Mouse (Mus musculus) forebrain, postnatal 0 days (tissue): ENCODE data around the gene Fhdc1. TPM values are rescaled to one million over a fixed set of nuclear protein-coding genes. Genes with fewer than 3 reads are reported as not detected.

Experiments used
- ATAC-seq: fragments of 200-750 bp; cut with Nextera tagmentation; 2 replicates; pipeline ENCODE4 v1.8.0; 2017; ENCODE audit warnings: mild to moderate bottlenecking, moderate library complexity
- DNase-seq: peaks from one replicate; pipeline ENCODE4 v3.0.0-alpha.2; 2015
- H3K27ac ChIP-seq: fragments of 300-500 bp; sonication (generic); 2 replicates; pipeline ENCODE4 v1.5.1; 2014; ENCODE audit warnings: low read depth, mild to moderate bottlenecking, antibody characterized with exemption, low read length, moderate library complexity, mixed read lengths
- H3K27me3 ChIP-seq: fragments of 300-500 bp; sonication (generic); 2 replicates; pipeline ENCODE4 v1.6.1; 2014; ENCODE audit warnings: mild to moderate bottlenecking, low read length, mixed read lengths; ENCODE audit not compliant: insufficient read depth
- H3K36me3 ChIP-seq: fragments of 300-500 bp; sonication (generic); 2 replicates; pipeline ENCODE4 v1.6.1; 2014; ENCODE audit warnings: mild to moderate bottlenecking, moderate library complexity; ENCODE audit not compliant: insufficient read depth
- H3K4me1 ChIP-seq: fragments of 300-500 bp; sonication (generic); 2 replicates; pipeline ENCODE4 v1.6.1; 2014; ENCODE audit warnings: antibody characterized with exemption; ENCODE audit not compliant: insufficient read depth
- H3K4me2 ChIP-seq: fragments of 300-500 bp; sonication (generic); 2 replicates; pipeline ENCODE4 v1.6.1; 2014; ENCODE audit warnings: low read depth, mild to moderate bottlenecking, moderate library complexity
- H3K4me3 ChIP-seq: fragments of 300-500 bp; sonication (generic); 2 replicates; pipeline ENCODE4 v1.5.1; 2014; ENCODE audit warnings: low read depth, low read length, mixed read lengths
- H3K9ac ChIP-seq: fragments of 300-500 bp; sonication (generic); 2 replicates; pipeline ENCODE4 v1.6.1; 2014; ENCODE audit warnings: mild to moderate bottlenecking
- H3K9me3 ChIP-seq: fragments of 300-500 bp; sonication (generic); 2 replicates; pipeline ENCODE4 v1.6.1; 2016; ENCODE audit warnings: low read length
- CTCF ChIP-seq: sonication (generic); IDR thresholded peaks from 2 replicates; pipeline ENCODE4 v1.5.1; 2016; ENCODE audit warnings: antibody characterized with exemption, control low read depth, low read depth
- WGBS: fragments of 180-500 bp; shearing (Covaris S2); extraction: QIAGEN DNeasy Blood & Tissue Kit; methylation state at CpG from one replicate; pipeline ENCODE4 v1.1.7; 2014; 5-methylcytosine and 5-hydroxymethylcytosine counted together
- polyA plus RNA-seq: library from polyadenylated mRNA; unstranded; fragments of >200 nt; fragmentation: Nextera tagmentation; extraction: Ambion mirVana; gene quantifications from 2 replicates; pipeline ENCODE4 v1.2.1, GENCODE M21; 2015
- total RNA-seq: library from RNA; depleted of rRNA; stranded (reverse); fragments of >200 nt; gene quantifications from 2 replicates; pipeline ENCODE4 v1.2.3, GENCODE M21; 2014

Fhdc1 gene
- total and polyA plus RNA-seq, 2 experiments from 2014 or later = 1.7 to 3.7 TPM

- no peak overlapping the region for H3K4me3 ChIP-seq
- no peaks in the 10 kb centered on the region for H3K36me3 ChIP-seq
- no peak overlapping the region for H3K4me2 ChIP-seq
- no peaks in the 10 kb centered on the region for H3K27me3 ChIP-seq
- ATAC-seq (no peak), DNase-seq (no peak)
- no peak overlapping the region for H3K9ac ChIP-seq
- 77% methylated on average over 6 of the region's 6 CpGs for WGBS
- TF ChIP-seq CTCF = no peak
- H3K27ac ChIP-seq = no peak overlapping the region
- H3K4me1 ChIP-seq = no peaks in the 10 kb centered on the region
- H3K9me3 ChIP-seq = no peaks in the 10 kb centered on the region
Observed at GRCm38 (mm10) chr3:84465822-84466500, 14.3 kb downstream of the Fhdc1 start.

GRCm38 (mm10) chr3:84461687-84462086 is 18.5 kb downstream of the Fhdc1 start:
- ATAC-seq (no peak), DNase-seq (no peak)
- Histone ChIP-seq H3K9ac (no peak overlapping the region), H3K36me3 (no peaks in the 10 kb centered on the region), H3K4me2 (no peak overlapping the region), H3K4me1 (no peaks in the 10 kb centered on the region), H3K27ac (no peak overlapping the region), H3K9me3 (no peaks in the 10 kb centered on the region), H3K27me3 (no peaks in the 10 kb centered on the region), H3K4me3 (no peak overlapping the region)
- 41% methylated on average over 4 of the region's 4 CpGs for WGBS
- TF ChIP-seq CTCF = no peak

GRCm38 (mm10) chr3:84460952-84461351 is 19.3 kb downstream of the Fhdc1 start:
- no peaks in the 10 kb centered on the region for H3K9me3 ChIP-seq
- no peak for ATAC-seq
- no peak overlapping the region for H3K27ac ChIP-seq
- no peak overlapping the region for H3K4me3 ChIP-seq
- H3K4me1 ChIP-seq = no peaks in the 10 kb centered on the region
- no peak for TF ChIP-seq CTCF
- WGBS = 54% methylated on average over 12 of the region's 12 CpGs
- H3K9ac ChIP-seq = no peak overlapping the region
- no peak for DNase-seq
- H3K4me2 ChIP-seq = no peak overlapping the region
- H3K36me3 ChIP-seq = no peaks in the 10 kb centered on the region
- H3K27me3 ChIP-seq = no peaks in the 10 kb centered on the region

- Histone ChIP-seq H3K4me2 (no peak overlapping the region), H3K9ac (no peak overlapping the region), H3K27me3 (no peaks in the 10 kb centered on the region), H3K9me3 (no peaks in the 10 kb centered on the region), H3K27ac (no peak overlapping the region), H3K4me3 (no peak overlapping the region), H3K36me3 (no peaks in the 10 kb centered on the region), H3K4me1 (no peaks in the 10 kb centered on the region)
- WGBS = 41% methylated on average over 3 of the region's 3 CpGs
- TF ChIP-seq CTCF = no peak
- DNase-seq = no peak
- no peak for ATAC-seq
Observed at GRCm38 (mm10) chr3:84460499-84460898, 19.7 kb downstream of the Fhdc1 start.

GRCm38 (mm10) chr3:84455733-84456417 is 24.4 kb downstream of the Fhdc1 start:
- Histone ChIP-seq H3K4me1 (no peaks in the 10 kb centered on the region), H3K27me3 (no peaks in the 10 kb centered on the region), H3K36me3 (no peaks in the 10 kb centered on the region), H3K9ac (no peak overlapping the region), H3K27ac (no peak overlapping the region), H3K9me3 (no peaks in the 10 kb centered on the region), H3K4me2 (no peak overlapping the region), H3K4me3 (no peak overlapping the region)
- WGBS = 80% methylated on average over 12 of the region's 12 CpGs
- TF ChIP-seq CTCF = no peak
- no peak for ATAC-seq
- DNase-seq = no peak

- DNase-seq (no peak), ATAC-seq (no peak)
- no peak overlapping the region for H3K4me2 ChIP-seq
- WGBS = 49% methylated on average over 3 of the region's 3 CpGs
- H3K9me3 ChIP-seq = no peaks in the 10 kb centered on the region
- no peaks in the 10 kb centered on the region for H3K27me3 ChIP-seq
- no peak for TF ChIP-seq CTCF
- no peak overlapping the region for H3K9ac ChIP-seq
- no peak overlapping the region for H3K27ac ChIP-seq
- H3K36me3 ChIP-seq = no peaks in the 10 kb centered on the region
- H3K4me1 ChIP-seq = no peaks in the 10 kb centered on the region
- H3K4me3 ChIP-seq = no peak overlapping the region
Observed at GRCm38 (mm10) chr3:84450651-84451050, 29.6 kb downstream of the Fhdc1 start.

GRCm38 (mm10) chr3:84449015-84449414 is 31.2 kb downstream of the Fhdc1 start:
- TF ChIP-seq CTCF = no peak
- Histone ChIP-seq H3K4me1 (no peaks in the 10 kb centered on the region), H3K27me3 (no peaks in the 10 kb centered on the region), H3K9ac (no peak overlapping the region), H3K4me2 (no peak overlapping the region), H3K4me3 (no peak overlapping the region), H3K27ac (no peak overlapping the region), H3K36me3 (peaks cover 4% of the 10 kb centered on the region; the same call in 1 of the 2 replicates), H3K9me3 (no peaks in the 10 kb centered on the region)
- 82% methylated on average over 9 of the region's 9 CpGs for WGBS
- ATAC-seq = no peak
- no peak for DNase-seq
